In genomic region chr16:31830726-31831125, GRCm38 (mm10) we compare ENCODE assay signal across 30 mouse cellular contexts. TPM values are rescaled to one million over a fixed set of nuclear protein-coding genes. Genes with fewer than 3 reads are reported as not detected.
DNase-seq lines count a peak whose midpoint lies in the region; ATAC-seq and TF ChIP-seq lines count a peak whose summit lies in the region.
"Had no signal": no experiment of that assay in that cellular context is flagged by ENCODE, and none has a peak within 500 bp of the region (broad histone marks: within the 10 kb centered on the region; RNA-seq: fewer than 3 reads in every experiment).

No protein-coding gene starts in this region.

- H3K4me2 ChIP-seq in kidney, embryonic 16.5 days (replicated peaks; ENCODE audit: low read depth, low read length), result no peak overlapping the region
- H3K4me2 ChIP-seq: forebrain, embryonic 13.5 days; heart, embryonic 11.5 days; hindbrain, embryonic 12.5 days; intestine, embryonic 15.5 days; limb, embryonic 15.5 days; lung, embryonic 14.5 days had no signal

- H3K27me3 ChIP-seq in kidney, embryonic 16.5 days (ENCODE audit: insufficient read depth, low read length), result no peaks in the 10 kb centered on the region
- H3K27me3 ChIP-seq: forebrain, embryonic 13.5 days; hindbrain, embryonic 12.5 days; intestine, embryonic 15.5 days; limb, embryonic 15.5 days had no signal

- WGBS in kidney, embryonic 16.5 days, result 80% methylated on average over 4 of the region's 4 CpGs

- no peak overlapping the region for H3K9ac ChIP-seq in kidney, embryonic 16.5 days (replicated peaks; ENCODE audit: low read length)
- H3K9ac ChIP-seq: forebrain, embryonic 13.5 days; hindbrain, embryonic 12.5 days; intestine, embryonic 15.5 days; limb, embryonic 15.5 days; liver, embryonic 14.5 days; lung, embryonic 14.5 days had no signal

- peaks cover 4% of the 10 kb centered on the region; the same call in 1 of the 2 replicates for H3K36me3 ChIP-seq in kidney, embryonic 16.5 days (ENCODE audit: insufficient read depth, low read length)
- H3K36me3 ChIP-seq: hindbrain, embryonic 12.5 days; intestine, embryonic 15.5 days had no signal

- no peak for TF ChIP-seq CTCF in gastrocnemius, adult 2 months (IDR thresholded peaks at IDR 0.05)

- peak overlapping the region; percentile 73 for H3K27ac ChIP-seq in gastrocnemius, adult 2 months
- H3K27ac ChIP-seq in kidney, embryonic 16.5 days (ENCODE audit: low read length), result no peak overlapping the region
- H3K27ac ChIP-seq: forebrain, embryonic 13.5 days; hindbrain, embryonic 12.5 days; hindbrain, postnatal 0 days; intestine, embryonic 15.5 days; limb, embryonic 10.5 days; limb, embryonic 15.5 days; liver, embryonic 14.5 days had no signal

- intact Hi-C loops in gastrocnemius, adult 2 months (cut with DNase I), result no loop called here
- intact Hi-C loops in gastrocnemius, postnatal 36 days (cut with DNase I), result no loop called here

- DNase-seq in gastrocnemius, adult 2 months, result peak; percentile 67
- no peak for DNase-seq in gastrocnemius, postnatal 36 days
- DNase-seq in kidney, postnatal 14 days, result peak; percentile 22
- DNase-seq in gastrocnemius, postnatal 10 days, result peak; percentile 14
- DNase-seq in thymus, postnatal 10 days (ENCODE audit: low spot score in 2 of 2), result no peak
- no peak for DNase-seq in testis, postnatal 10 days (ENCODE audit: low spot score)
- DNase-seq: B cell, adult 2 months; cerebellum, adult 11 months; cerebellum, adult 9-10 months; cerebellum, postnatal 36 days; heart, adult 18-20 months; heart, postnatal 36 days; layer of hippocampus, adult 9-11 months; lung, embryonic 14.5 days; lung, postnatal 14 days; midbrain, embryonic 14.5 days; thymus, adult 18-20 months; thymus, postnatal 4 days had no signal

- H3K9me3 ChIP-seq in kidney, embryonic 16.5 days (ENCODE audit: low read length), result no peaks in the 10 kb centered on the region
- H3K9me3 ChIP-seq: forebrain, embryonic 13.5 days; hindbrain, embryonic 12.5 days; intestine, embryonic 15.5 days; limb, embryonic 10.5 days; limb, embryonic 15.5 days had no signal

- H3K4me1 ChIP-seq in kidney, embryonic 16.5 days (ENCODE audit: insufficient read depth, low read length), result no peaks in the 10 kb centered on the region
- H3K4me1 ChIP-seq: hindbrain, embryonic 12.5 days; intestine, embryonic 15.5 days; limb, embryonic 10.5 days; limb, embryonic 15.5 days had no signal

- no peak for ATAC-seq in kidney, embryonic 16.5 days (ENCODE audit: low FRiP score, low TSS enrichment)
- ATAC-seq: forebrain, embryonic 13.5 days; hindbrain, postnatal 0 days; intestine, embryonic 15.5 days had no signal

- H3K4me3 ChIP-seq in gastrocnemius, adult 2 months, result no peak overlapping the region
- no peak overlapping the region for H3K4me3 ChIP-seq in kidney, embryonic 16.5 days (ENCODE audit: low read length)
- H3K4me3 ChIP-seq: forebrain, embryonic 13.5 days; hindbrain, embryonic 12.5 days; intestine, embryonic 15.5 days; limb, embryonic 10.5 days; limb, embryonic 15.5 days had no signal

RNA-seq across cellular contexts. Expression of gene Meltf, which starts 47.9 kb away (rescaled TPM):
- total RNA-seq in gastrocnemius, adult 2 months (2021), result not detected
- not detected for total RNA-seq in gastrocnemius, postnatal 36 days (2021)
- 0.66 and 0.90 TPM in 2 replicates for polyA plus RNA-seq in kidney, embryonic 16.5 days (2015; fragmentation: Nextera tagmentation; extraction: Ambion mirVana)
- under 1 TPM in 1 of 2 experiments, not detected in 1; 0.05 TPM for total RNA-seq in gastrocnemius, postnatal 10 days (2021)
- total RNA-seq: adrenal gland, adult 18-20 months; heart, postnatal 36 days; monocyte, adult 5-6 weeks had no signal
- polyA plus RNA-seq: embryonic facial prominence, embryonic 11.5 days; heart, embryonic 11.5 days had no signal

Comparison
In these comparisons a context has a peak if more than half of its experiments do, and no peak if none do; other contexts are left out.
1. DNase-seq: peak in gastrocnemius, adult 2 months (single experiment), kidney, postnatal 14 days (single experiment) and gastrocnemius, postnatal 10 days (single experiment); none in gastrocnemius, postnatal 36 days (0 of 2), thymus, postnatal 10 days (0 of 2) and testis, postnatal 10 days (single experiment).